In the genomic region with DNA sequence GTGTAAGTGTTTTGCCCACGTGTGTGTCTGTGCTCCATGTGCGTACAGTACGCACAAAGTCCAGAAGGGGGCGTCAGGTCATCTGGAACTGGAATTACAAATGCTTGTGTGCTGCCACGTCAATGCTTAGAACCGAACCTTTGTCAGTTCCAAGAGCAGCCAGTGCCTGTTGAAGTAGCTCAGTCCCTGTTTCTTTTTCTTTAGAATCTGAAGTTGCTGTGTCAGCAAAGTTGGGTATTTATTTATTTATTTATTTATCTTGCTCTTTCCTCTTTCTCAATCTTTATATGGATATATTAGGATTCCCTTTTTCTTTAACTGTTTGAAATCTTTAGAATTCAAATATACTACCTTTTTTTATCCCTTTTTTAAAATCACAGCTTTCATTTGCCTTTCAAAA, we compare ENCODE assay signal across 25 mouse cellular contexts.
DNase-seq lines count a peak whose midpoint lies in the region; ATAC-seq and TF ChIP-seq lines count a peak whose summit lies in the region.
"Had no signal": no experiment of that assay in that cellular context is flagged by ENCODE, and none has a peak within 500 bp of the region (broad histone marks: within the 10 kb centered on the region; RNA-seq: fewer than 3 reads in every experiment).

No protein-coding gene starts in this region.

- H3K4me3 ChIP-seq in hindbrain, postnatal 0 days (ENCODE audit: low read length) = no peak overlapping the region
- H3K4me3 ChIP-seq in hindbrain, embryonic 13.5 days = no peak overlapping the region
- no peak overlapping the region for H3K4me3 ChIP-seq in ES-Bruce4 (ENCODE audit: low read depth, low read length)
- H3K4me3 ChIP-seq: embryonic facial prominence, embryonic 12.5 days; embryonic facial prominence, embryonic 15.5 days; gastrocnemius, adult 2 months; heart, embryonic 12.5 days; heart, embryonic 15.5 days; hindbrain, embryonic 10.5 days had no signal

- H3K9me3 ChIP-seq in hindbrain, postnatal 0 days (ENCODE audit: low read length) = no peaks in the 10 kb centered on the region
- H3K9me3 ChIP-seq in hindbrain, embryonic 13.5 days = no peaks in the 10 kb centered on the region
- H3K9me3 ChIP-seq in ES-Bruce4 (replicated peaks; ENCODE audit: control insufficient read depth, insufficient read depth, low read length, poor library complexity, severe bottlenecking) = no peaks in the 10 kb centered on the region
- H3K9me3 ChIP-seq: embryonic facial prominence, embryonic 12.5 days; embryonic facial prominence, embryonic 15.5 days; heart, embryonic 15.5 days; hindbrain, embryonic 10.5 days had no signal

- DNase-seq in hindbrain, postnatal 0 days (ENCODE audit: low spot score) = no peak
- DNase-seq in R1 (ENCODE audit: low read depth, low spot score) = peak; percentile 55
- DNase-seq in spleen, postnatal 14 days (ENCODE audit: low spot score in 2 of 2) = no peak
- no peak for DNase-seq in right cerebral cortex, postnatal 36 days (ENCODE audit: low spot score in 2 of 2)
- DNase-seq: adrenal gland, postnatal 10 days; adrenal gland, postnatal 36 days; cerebellum, adult 18-20 months; cerebellum, adult 9-10 months; cerebellum, postnatal 14 days; forebrain, postnatal 0 days; gastrocnemius, adult 2 months; gastrocnemius, postnatal 14 days; heart, adult 18-20 months; heart, postnatal 10 days; heart, postnatal 36 days had no signal

- no peaks in the 10 kb centered on the region for H3K4me1 ChIP-seq in hindbrain, postnatal 0 days (ENCODE audit: insufficient read depth, low read length)
- no peaks in the 10 kb centered on the region for H3K4me1 ChIP-seq in hindbrain, embryonic 13.5 days (replicated peaks)
- H3K4me1 ChIP-seq in ES-Bruce4 (ENCODE audit: control insufficient read depth, insufficient read depth, low read length) = no peaks in the 10 kb centered on the region
- H3K4me1 ChIP-seq: embryonic facial prominence, embryonic 12.5 days; embryonic facial prominence, embryonic 15.5 days; heart, embryonic 12.5 days; heart, embryonic 15.5 days; hindbrain, embryonic 10.5 days had no signal

- H3K9ac ChIP-seq in hindbrain, postnatal 0 days (replicated peaks; ENCODE audit: low read length) = no peak overlapping the region
- H3K9ac ChIP-seq in hindbrain, embryonic 13.5 days = no peak overlapping the region
- no peak overlapping the region for H3K9ac ChIP-seq in ES-Bruce4 (ENCODE audit: low read depth, poor library complexity, severe bottlenecking)
- H3K9ac ChIP-seq: embryonic facial prominence, embryonic 12.5 days; embryonic facial prominence, embryonic 15.5 days; forebrain, postnatal 0 days; heart, embryonic 12.5 days; heart, embryonic 15.5 days; hindbrain, embryonic 14.5 days had no signal

- WGBS in hindbrain, postnatal 0 days = 89% methylated on average over 6 of the region's 6 CpGs
- 93% methylated on average over 6 of the region's 6 CpGs for WGBS in hindbrain, embryonic 13.5 days

- no peak overlapping the region for H3K27ac ChIP-seq in hindbrain, postnatal 0 days
- H3K27ac ChIP-seq in hindbrain, embryonic 13.5 days = no peak overlapping the region
- H3K27ac ChIP-seq in ES-Bruce4 (ENCODE audit: insufficient read depth, low read length) = no peak overlapping the region
- H3K27ac ChIP-seq: embryonic facial prominence, embryonic 12.5 days; embryonic facial prominence, embryonic 15.5 days; gastrocnemius, adult 2 months; heart, embryonic 15.5 days; hindbrain, embryonic 10.5 days; hindbrain, embryonic 14.5 days had no signal

- 0 out of 2 replicates have a peak, but pooled peaks have one; percentile 5 for TF ChIP-seq CTCF in hindbrain, postnatal 0 days (IDR thresholded peaks at IDR 0.05; ENCODE audit: low read depth)
- peak; percentile 4 for TF ChIP-seq CTCF in ES-Bruce4 (IDR thresholded peaks at IDR 0.05; ENCODE audit: low read depth, low read length)

- H3K36me3 ChIP-seq in hindbrain, postnatal 0 days (ENCODE audit: insufficient read depth, low read length) = no peaks in the 10 kb centered on the region
- no peaks in the 10 kb centered on the region for H3K36me3 ChIP-seq in hindbrain, embryonic 13.5 days
- no peaks in the 10 kb centered on the region for H3K36me3 ChIP-seq in ES-Bruce4 (ENCODE audit: control insufficient read depth, insufficient read depth, low read length, poor library complexity, severe bottlenecking)
- H3K36me3 ChIP-seq: embryonic facial prominence, embryonic 12.5 days; embryonic facial prominence, embryonic 15.5 days; heart, embryonic 12.5 days; heart, embryonic 15.5 days; hindbrain, embryonic 10.5 days had no signal

- ATAC-seq in hindbrain, postnatal 0 days = no peak
- no peak for ATAC-seq in hindbrain, embryonic 13.5 days (ENCODE audit: low FRiP score)
- ATAC-seq: forebrain, embryonic 14.5 days; forebrain, postnatal 0 days; intestine, postnatal 0 days had no signal

- H3K27me3 ChIP-seq in hindbrain, postnatal 0 days (ENCODE audit: insufficient read depth, low read length) = no peaks in the 10 kb centered on the region
- H3K27me3 ChIP-seq in hindbrain, embryonic 13.5 days = no peaks in the 10 kb centered on the region
- H3K27me3 ChIP-seq in ES-Bruce4 (ENCODE audit: control insufficient read depth, insufficient read depth, low read length, poor library complexity, severe bottlenecking) = no peaks in the 10 kb centered on the region
- H3K27me3 ChIP-seq: embryonic facial prominence, embryonic 12.5 days; embryonic facial prominence, embryonic 15.5 days had no signal

- no peak overlapping the region for H3K4me2 ChIP-seq in hindbrain, postnatal 0 days (ENCODE audit: low read depth, low read length)
- H3K4me2 ChIP-seq in hindbrain, embryonic 13.5 days = no peak overlapping the region
- H3K4me2 ChIP-seq: embryonic facial prominence, embryonic 12.5 days; embryonic facial prominence, embryonic 15.5 days; heart, embryonic 12.5 days; heart, embryonic 15.5 days; hindbrain, embryonic 14.5 days had no signal

- TF ChIP-seq POLR2A in ES-Bruce4 (IDR thresholded peaks at IDR 0.05; ENCODE audit: insufficient read depth, low read length) = no peak

- no peak for TF ChIP-seq EP300 in ES-Bruce4 (IDR thresholded peaks at IDR 0.05; ENCODE audit: insufficient read depth, low read depth, low read length)
